Mouse (Mus musculus) T-helper 2 cell (primary cell): ENCODE data around the gene Klhdc1.

ENCODE experiments used
- in situ Hi-C: fragments of 300-600 bp; cut with MboI, MseI; formaldehyde crosslinking; loops from one replicate; pipeline ENCODE4 v1.15.1; 2025; ENCODE audit warnings: high pct_unique_total_duplicates

Klhdc1 gene

DNA sequence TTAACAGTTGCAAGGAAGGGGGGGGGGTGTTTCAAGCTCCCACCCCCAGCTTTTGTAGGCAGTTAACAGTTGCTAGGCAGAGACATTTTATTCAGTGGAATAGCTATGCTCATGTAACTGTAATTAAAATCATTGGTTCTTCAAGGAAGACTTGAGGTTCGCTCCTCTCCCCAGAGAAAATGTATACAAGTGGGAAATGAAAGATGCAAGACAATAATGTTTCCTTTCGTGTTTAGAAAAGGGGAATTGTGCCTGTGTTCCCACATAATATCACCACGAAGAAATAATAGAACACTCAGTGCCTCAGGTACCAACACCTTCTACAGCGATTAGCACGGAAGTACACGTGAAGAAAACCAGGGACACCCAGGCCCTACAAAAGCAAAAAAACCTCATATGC lies at the start of gene Klhdc1:
Gene Klhdc1 (plus strand): TSS at position 301 of the 400 bp plus-strand sequence.
- in situ Hi-C loops, result loop anchor here (25.0 kb wide), 1 partner anchor 896 kb away; no protein-coding TSS in a partner anchor

DNA sequence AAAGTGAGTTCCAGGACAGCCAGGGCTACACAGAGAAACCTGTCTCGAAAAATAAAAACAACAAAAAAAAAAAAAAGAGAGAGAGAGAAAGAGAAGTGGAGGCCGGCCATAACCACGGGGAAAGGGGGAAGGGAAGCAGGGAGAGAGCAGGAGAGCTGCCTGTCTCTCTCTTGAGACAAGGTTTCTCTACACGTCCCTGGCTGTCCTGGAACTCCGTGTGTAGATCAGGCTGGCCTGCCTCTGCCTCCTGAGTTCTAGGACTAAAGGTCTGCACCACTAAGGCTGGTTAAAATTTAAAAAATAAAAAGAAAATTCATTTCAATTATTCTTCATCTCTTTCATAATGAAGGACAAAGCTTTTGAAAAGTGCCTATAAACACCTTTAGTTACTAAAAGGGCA lies 49.6 kb upstream of the Klhdc1 start:
- in situ Hi-C loops, result no loop called here

DNA sequence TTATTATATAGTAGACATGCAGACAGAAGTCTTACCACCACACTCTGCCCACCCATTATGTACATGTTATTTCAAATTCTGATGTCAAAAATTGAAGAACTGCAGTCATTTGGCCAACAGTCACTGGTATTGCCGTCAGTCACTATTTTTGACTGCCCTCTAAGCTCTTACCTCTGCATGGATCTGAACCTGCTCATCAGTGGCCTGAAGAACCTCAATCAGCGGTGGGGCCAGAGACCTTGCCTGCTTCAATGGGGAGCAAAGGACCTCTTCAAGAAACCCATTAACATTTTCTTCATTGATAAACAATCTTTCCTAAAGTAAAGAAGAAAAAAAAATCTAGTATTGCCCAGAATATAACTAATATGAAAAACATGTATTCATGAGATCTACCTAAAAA lies 48.3 kb upstream of the Klhdc1 start:
- in situ Hi-C loops, result no loop called here

DNA sequence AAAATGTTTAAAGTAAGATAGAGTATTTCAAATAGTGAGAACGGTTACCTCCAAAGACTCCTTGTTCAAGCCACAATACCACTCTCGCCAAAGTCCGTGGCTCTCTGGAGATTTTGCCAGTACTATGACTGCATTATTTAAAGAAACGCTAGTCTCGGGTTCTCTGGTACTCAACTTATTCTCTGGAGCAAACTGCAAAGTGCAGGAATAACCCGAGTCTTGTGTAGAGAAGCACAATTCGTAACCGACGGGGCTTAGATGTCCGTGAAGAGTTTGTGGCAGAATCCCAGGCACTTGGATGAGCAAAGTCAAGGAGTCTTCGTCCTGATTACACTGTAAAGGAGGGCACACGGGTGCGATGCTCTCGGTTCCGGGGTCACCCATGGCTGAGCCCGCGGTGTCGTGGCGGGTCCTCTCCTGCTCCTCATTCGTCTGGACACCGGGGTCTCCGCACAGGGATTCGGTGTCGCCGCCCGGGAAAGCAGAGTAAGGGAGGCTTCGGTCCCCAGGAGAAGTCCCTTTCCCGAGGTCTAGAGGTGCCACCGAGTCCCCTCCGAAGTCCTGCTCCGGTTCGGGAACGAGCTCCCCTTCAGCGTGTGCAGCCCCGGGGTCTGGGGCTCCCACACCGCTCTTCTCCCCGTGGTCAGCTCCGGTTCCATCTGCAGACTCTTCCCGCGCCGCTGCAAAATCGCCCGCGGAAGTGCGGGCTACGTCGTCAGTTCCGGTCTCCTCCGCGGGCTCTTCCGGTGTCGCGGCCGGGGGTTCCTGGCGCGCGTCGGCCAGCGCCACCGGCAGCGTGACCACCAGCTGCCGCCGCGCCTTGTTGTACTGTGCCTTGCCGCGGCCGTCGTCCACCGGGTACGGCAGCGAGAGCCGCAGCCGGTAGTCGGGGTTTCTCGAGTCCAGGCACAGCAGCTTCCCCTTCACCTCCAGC lies 44.3 kb upstream of the Klhdc1 start, which contains the start of gene Gm49383:
Gene Gm49383 (minus strand): TSS at position 661 of the 934 bp plus-strand sequence.
- in situ Hi-C loops, result no loop called here

DNA sequence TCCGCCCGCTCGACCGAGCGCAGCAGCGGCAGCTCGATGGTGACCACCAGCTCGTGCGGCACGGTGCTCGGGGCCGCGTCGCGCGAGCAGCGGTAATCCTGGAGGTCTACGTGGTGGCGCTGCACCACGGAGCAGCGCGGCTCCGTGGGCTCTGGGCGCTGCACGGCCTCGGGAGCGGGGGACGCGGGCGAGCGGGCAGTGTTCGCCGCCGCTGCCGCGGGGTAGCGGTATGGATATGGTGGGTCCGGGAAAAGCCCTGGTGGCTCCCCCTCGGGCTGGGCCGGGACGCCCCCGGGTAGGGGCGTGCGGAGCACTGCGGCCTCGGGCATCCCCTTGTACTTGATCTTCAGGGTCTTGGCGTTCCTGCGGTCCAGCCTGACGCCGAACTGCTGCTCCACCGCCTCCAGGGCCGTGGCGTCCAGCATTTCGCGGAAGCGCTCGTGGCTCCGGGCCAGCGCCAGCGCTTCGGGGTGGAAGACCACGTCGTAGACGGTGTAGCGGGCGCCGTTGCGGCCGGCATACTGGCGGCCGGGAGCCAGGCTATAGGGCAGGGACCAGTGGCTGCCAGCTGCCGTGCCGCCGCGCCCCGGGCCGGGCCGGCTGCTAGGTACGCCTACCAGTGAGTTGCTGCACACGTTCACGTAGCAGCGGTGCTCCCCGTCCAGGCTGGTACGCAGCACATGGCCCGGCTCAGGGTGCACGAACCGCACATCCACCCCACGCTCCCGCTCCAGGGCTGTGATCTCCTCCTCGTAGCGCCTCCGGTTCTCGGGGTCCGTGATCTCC lies 43.4 kb upstream of the Klhdc1 start:
- in situ Hi-C loops, result no loop called here

DNA sequence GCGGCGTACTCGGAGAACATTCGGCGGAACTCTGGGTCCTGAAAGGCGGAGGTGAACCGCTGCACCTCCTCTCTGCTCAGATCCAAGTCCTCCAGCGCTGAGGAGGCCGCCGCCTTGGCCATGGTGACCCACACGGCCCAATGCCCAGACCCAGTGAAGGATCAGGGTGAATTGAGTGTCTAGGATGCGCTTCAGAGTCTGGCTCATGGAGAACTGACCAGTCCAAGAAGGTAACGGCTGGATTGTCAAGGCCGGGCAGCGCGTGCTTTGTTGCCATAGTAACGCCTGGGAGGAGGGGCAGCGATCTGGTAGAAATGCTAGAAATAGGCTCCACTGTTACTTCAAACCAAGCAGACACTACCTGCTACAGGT lies 42.8 kb upstream of the Klhdc1 start, which contains the start of gene Dnaaf2:
Gene Dnaaf2 (minus strand): TSS at position 266 of the 372 bp plus-strand sequence.
- in situ Hi-C loops, result no loop called here

DNA sequence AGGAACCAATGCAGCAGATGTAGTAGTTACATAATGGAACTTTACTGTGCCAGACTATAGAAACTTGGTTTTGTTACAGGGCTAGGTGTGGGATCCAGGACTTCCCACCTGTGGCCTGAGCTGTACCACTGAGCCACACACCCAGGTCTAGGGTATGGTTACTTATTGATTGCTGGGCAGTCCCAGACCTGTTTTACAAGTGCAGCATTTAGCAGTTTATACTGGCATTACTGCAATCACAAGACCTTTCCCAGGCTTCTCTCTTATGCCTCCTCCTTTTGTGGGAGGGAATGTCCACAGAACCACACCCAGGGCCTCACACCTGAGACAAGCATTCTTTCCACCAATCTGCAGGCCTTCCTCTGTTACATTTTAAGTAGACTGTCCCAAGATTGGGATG lies 42.0 kb upstream of the Klhdc1 start:
- in situ Hi-C loops, result no loop called here

DNA sequence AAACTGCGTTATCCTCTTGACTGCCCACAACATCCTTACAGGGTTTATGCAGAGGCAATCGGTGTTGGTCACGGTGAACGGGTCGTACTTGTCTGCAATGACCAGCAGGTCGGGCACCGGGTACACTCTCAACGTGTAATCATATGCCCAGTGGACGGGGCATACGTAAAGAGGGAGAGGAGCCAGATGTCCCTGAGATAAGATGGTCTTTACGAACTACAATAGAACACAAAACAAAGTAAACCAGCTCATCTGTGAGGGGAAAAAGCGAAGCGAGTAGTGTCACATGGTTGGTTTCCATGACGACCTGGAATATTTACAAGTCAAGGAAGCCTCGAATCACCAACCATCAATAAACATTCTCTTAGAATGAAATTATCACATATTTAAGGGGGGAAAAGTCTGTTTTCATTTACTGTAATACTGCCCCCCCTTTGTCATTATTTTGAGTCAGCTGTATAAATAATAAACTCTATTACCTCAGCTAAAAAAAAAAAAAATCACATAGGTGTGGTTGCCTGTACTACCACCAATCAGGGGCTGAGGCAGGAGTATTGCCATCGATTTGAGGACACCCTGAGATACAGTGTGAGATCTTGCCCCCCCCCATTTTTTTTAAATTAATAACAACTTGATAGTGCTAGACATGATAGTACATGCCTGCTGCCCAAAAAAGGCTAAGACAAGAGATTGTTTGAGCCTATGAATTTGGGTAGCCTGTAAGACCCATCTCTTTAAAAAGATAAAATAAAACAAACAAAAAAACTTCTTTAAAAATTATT lies 36.7 kb upstream of the Klhdc1 start, which contains the start of gene Gm49384:
Gene Gm49384 (minus strand): TSS at position 216 of the 782 bp plus-strand sequence.
- in situ Hi-C loops, result no loop called here

DNA sequence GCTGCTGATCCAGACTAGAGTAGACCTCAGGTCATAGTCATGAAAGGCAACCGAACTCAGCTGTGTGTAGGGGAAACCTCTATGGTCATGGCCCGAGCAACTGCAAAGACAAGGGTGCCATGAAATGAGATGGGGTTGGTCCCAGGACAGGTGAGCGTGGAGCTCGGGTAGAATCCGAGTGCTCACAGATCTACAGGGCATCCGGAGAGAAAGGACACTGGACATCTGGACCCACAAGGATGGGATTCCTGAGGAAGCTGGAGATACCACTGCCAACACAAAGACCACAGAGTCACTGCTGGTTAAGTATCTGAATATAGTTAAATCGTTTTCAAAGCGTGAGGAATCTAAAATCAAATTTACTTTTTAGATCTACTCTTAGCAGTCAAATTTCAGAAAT lies 33.6 kb upstream of the Klhdc1 start:
- in situ Hi-C loops, result loop anchor here (5.0 kb wide), 1 partner anchor 90 kb away; the partner anchor contains the start of gene Klhdc2

DNA sequence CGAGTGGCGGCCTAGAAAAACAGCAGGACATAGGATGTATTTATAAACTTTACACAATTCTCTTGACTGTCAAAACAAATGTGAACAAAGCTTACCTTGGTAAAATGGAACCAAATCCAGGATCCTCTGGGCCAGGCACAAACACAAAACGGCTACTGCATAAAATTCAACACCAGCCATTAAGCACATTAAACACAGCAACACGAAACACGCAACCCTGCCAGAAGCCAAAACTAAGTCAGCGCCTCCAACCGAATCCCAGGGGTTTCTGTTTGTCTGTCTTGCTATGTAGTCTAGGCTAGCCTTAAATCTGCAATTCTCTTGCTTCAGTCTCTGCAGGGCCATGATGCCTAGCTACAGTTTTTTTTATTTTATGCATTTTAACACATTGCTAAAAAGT lies 33.0 kb upstream of the Klhdc1 start:
- in situ Hi-C loops, result loop anchor here (5.0 kb wide), 1 partner anchor 89 kb away; the partner anchor contains the start of gene Klhdc2

DNA sequence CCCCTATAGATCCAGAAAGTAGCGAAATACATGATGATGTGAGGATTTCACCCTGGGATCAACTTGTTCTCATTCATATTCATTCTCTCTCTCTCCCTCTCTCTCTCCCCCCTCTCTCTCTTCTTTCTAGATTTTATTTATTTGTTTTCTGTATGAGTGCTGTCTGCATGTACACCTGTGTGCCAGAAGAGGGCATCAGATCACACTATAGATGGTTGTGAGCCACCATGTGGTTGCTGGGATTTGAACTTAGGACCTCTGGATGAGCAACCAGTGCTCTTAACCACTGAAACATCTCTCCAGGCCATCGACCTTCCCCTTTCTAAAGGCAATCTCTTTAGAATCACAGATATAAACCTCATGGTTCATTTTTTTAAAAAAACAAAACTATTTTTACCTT lies 32.5 kb upstream of the Klhdc1 start:
- in situ Hi-C loops, result loop anchor here (5.0 kb wide), 1 partner anchor 89 kb away; the partner anchor contains the start of gene Klhdc2

DNA sequence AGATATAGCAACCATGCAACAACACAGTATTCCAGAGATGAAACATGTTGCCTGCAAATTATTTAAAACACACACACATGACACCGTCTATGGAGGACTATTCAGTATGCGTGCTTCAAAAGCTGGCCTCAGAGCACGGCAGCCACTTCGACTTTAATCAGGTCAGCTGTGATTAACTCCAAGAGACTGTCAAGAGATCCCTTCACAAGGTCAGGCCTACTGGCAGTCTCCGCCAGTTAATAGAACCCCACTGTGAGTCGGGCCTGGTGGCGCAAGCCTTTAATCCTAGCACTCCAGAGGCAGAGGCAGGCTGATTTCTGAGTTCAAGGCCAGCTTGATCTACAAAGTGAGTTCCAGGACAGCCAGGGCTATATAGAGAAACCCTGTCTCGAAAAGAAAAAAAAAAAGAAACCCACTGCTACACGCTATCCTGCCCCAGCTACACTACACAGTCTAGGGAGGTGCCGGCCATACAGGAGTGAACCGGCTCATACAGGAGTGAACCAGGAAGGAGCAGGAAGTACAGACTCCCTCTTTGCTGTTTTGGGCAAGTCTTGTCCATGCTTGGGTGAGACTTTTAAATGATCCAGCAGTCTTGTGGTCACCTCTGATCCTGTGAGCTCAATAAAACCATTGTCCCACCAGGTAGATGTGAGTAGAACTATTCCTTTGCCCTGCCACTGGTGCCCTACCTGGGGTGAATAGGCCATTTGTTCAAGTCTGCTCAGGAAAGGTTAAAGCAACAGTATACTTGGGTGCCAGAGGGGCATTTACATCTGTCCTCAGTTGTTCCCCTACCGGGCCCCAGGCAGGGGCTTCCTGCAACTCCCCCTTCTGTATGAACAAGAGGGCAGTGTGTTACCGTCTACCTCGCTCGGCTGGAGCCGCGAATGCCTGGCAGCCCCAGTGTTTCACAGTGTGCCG lies 30.7 kb upstream of the Klhdc1 start:
- in situ Hi-C loops, result loop anchor here (5.0 kb wide), 1 partner anchor 487 kb away; no protein-coding TSS in a partner anchor

DNA sequence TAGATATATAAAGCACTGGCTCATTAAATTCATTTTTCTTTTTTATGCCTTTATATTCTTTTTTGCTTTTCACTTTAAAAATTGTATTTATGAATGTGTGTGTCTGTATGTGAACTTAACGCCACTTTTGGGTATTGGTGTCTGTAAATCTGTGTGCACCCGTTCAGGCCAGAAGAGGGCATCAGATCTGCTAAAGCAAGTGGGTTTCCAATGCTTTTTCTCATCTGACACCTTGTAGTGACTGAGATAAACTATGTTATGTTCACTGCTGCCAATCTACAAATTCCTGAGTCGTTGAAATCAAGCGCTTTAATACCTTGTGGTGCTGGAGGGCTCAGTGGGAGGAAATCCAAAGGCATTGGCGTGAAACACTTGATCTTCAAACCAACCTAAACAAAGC lies 29.9 kb upstream of the Klhdc1 start:
- in situ Hi-C loops, result loop anchor here (5.0 kb wide), 1 partner anchor 486 kb away; no protein-coding TSS in a partner anchor

DNA sequence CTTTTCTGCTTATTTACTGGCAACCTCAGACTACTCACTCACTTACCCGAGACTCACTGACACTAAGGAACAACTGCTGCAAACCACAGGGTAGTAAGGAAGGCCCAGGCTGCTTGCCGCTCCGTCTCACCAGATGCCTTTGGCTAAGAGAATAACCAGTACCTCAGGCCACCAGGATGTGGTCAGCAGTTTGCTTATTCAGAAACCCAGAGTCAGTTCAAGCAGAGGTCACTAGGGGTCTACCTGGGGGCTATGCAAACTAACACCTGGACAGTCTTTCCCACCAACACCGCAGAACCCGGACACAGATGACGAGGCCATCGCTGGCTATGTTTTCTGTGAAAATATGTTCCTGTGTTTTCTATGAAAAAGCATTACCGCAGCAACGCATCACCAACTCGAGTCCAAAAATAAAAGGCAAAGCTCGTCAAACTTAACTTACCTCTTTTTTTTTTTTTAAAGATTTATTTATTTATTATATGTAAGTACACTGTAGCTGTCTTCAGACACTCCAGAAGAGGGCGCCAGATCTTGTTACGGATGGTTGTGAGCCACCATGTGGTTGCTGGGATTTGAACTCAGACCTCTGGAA lies 27.7 kb upstream of the Klhdc1 start:
- in situ Hi-C loops, result loop anchor here (5.0 kb wide), 1 partner anchor 484 kb away; no protein-coding TSS in a partner anchor

DNA sequence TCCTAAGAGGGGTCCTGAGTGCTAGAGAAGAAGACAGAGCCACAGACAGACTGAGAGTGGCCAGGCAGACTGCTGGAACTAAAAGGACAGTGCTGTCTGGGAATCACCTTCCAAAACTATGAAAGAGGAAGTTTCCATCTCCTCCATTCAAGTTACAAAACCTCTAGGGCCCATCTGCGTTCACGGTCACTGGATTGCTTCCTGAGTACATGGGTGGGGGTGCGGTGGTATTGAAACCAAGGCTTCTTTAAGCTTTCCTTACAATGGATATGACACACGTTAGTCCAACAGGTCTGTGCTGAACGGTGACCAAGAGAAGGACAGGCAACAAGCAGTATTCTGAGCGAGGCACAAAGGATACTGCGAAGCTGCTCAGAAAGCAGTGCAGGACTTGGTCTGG lies 26.6 kb upstream of the Klhdc1 start:
- in situ Hi-C loops, result loop anchor here (5.0 kb wide), 1 partner anchor 483 kb away; no protein-coding TSS in a partner anchor

DNA sequence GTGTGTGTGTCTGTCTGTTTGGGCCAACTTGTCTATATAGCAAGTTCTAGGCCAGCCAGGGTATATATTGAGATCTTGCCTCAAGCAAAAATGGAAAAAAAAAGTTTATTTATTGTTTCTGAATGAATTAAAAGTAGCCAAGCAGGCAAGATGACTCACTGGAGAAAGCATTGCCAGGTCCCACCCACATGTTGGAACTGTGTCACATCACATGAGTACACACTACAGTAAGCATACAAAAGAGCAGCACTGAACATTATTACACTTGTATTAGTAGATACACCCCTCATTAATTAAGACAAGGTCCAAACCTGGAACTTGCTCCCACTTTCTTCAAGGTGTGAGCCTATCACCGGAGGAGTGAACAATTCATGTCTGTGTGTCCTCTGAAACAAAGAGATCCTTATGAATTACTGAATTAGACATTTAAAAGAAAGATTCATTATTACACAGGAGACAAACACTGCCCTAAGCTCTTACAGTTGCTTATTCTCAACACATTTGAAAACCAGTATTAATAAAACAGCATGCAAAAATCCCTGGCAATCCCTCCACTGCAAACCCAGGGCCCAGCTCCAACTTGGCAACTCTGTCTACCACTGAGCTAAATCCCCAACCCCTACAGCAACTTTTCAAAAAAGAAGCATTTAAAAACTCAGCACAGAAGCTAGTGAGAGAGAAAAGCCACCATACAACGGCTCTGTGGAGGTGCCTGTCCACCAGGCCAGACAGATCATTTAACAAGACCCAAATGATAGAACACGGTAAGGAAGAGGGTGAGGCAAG lies 25.8 kb upstream of the Klhdc1 start:
- in situ Hi-C loops, result loop anchor here (5.0 kb wide), 3 partner anchors 122 to 482 kb away; no protein-coding TSS in a partner anchor

DNA sequence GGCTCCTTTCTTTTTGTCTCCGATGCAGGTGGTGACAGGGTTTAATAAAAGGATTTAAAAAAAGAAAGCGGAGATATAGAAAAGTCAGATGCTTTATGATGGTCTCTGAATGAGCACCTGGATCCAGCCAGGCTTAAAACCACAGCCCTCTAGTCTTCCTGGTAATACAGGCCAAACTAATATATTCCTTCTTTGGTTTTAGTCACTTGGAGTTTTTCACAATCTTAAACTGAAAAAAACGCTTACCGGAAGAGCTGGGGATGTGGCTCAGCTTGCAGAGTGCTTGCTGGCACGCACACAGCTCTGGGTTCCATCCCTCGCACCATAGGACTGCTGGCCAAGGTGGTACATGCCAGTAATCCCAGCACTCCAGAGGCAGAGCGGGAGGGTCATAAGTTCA lies 24.4 kb upstream of the Klhdc1 start:
- in situ Hi-C loops, result loop anchor here (5.0 kb wide), 2 partner anchors 121 to 381 kb away; no protein-coding TSS in a partner anchor

DNA sequence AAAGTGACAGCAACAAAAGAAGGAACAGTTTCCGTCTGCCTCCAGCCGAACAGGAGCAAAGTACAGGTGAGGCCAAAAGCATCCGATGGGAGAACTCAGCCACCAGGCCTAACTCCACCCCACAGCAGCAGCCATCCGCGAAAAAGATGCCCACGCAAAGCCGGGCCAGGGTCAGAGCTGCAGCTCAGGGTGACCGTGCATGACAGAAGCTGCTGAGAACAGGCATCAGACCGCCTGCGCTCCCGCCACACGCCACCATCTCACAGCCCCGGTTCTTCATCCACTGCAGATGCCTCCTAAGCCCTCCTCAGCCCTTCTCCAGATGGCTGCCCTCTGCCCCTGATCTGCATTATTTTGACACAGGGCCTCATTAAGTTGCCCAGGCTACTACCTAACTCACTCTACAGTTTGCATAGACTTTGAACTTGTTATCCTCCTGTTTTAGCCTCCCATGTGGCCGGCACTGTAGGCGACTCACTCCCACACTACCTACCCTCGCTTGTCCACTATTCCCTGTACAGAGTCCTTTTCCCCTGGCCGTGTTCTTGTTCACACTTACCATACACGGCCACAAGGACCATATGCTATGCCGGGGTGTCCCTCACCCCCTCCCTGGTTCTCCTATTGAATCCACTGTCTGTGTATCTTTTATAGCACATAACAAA lies 20.2 kb upstream of the Klhdc1 start:
- in situ Hi-C loops, result no loop called here
